Mouse (Mus musculus): ENCODE results near the gene Phf24. TPM values are rescaled to one million over a fixed set of nuclear protein-coding genes. Genes with fewer than 3 reads are reported as not detected.
A peak's percentile ranks its signal among the peaks of the same experiment; 100 is the strongest.
"Not testable (repeated sequence)": the region's sequence is repeated elsewhere in the genome, so short reads cannot be mapped to it uniquely, and the experiment has no call there.

Phf24 gene
- polyA plus RNA-seq, 2 experiments from 2014 or later = 0.14 TPM; not detected in 1

DNA sequence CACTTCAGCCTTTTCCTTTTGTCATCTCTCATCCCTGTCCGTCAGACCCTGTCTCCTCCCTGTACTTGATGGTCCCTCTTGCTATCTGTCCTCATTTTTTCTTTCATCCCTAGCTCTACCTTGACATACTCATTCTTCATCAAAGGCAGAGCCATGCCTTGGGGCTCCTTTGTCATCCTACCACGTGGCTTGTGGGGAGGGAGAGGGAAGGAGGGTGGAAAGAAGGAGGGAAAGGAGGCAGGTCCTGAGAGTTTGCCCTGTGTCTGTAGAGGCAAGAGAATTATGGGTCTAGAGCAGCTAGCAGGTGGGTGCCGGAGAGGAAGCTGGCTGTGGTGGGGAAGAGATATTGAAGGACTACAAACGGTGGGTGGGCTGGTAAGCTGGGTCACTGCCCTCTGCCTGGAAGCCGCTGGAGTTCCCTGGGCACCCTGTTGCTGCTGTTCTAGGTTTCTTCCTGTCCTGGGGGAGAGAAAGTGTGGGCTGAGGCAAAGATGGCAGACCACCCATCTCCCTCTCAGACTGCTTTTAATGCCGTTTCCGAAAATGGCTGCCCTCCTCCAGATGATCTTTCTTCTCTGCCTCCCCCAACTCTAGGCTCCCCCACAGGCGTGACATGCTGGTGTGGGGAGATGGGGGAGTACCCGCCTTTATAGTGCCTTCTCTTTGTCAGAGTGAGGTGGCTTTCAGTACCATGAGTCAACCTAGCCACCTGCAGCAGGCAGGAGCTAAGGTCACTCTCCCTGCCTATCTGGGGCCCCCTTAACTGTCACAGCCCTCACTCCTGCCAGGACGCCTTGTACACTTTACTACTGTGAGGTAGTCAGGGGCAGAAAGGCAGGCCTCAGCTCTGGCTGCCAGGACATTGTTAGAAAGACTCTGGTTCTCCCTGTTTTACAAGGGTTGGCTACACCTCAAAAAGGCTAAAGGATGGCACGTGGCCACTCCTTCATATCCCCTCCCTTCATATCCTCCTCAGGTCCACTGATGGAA lies 35.0 kb downstream of the Phf24 start:
- ATAC-seq = no peak

DNA sequence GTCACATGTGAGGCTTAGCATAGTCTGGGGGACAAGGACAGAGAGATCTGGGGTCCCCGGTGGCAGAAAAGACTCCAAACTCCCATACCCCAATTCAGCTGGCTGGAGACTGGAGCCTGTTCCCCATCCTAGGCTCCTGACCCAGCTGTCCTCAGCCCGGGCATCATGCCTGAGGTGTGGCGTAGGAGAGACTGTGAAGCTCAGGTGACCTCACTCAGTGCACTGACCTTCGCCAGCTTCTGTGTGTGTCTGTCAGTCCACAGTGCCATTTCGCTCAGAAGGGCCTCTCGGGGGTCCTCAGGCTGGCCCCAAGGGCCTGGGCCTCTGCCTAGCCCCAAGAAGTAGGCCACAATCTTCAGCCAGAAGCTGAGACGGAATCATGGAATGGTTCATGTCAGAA lies 36.1 kb downstream of the Phf24 start:
- ATAC-seq = no peak

DNA sequence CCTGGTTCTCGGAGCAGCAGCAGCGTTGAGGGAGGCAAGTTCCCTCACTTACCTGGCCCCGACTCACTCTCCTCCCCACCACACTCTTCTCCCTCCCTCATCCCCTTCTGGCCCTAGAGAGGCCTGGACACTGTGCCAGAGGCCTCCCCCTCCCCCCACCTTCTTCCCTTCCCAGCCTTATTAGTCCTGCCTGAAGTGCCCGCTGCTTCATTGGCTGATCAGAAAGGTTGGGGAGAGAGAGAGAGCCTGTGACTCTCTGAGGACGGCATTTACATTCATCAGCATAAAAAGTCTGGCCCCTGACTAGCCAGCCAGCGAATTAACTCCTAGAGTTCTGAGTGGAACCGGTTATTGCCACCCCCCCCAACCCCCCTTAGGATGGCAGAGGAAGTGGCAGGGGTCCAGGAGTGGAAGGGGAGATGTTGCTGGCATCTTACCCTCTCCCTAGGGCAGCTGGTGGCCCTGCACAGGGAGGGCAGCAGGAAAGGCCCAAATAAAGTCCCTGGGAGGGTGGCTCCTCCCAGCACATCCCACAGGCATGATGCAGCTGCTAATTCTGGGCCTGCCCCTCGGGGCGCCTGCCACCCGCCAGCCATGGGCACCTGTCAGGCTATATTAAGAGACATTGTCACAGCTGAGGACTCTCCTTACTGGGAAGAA lies 37.1 kb downstream of the Phf24 start:
- no peak for ATAC-seq

DNA sequence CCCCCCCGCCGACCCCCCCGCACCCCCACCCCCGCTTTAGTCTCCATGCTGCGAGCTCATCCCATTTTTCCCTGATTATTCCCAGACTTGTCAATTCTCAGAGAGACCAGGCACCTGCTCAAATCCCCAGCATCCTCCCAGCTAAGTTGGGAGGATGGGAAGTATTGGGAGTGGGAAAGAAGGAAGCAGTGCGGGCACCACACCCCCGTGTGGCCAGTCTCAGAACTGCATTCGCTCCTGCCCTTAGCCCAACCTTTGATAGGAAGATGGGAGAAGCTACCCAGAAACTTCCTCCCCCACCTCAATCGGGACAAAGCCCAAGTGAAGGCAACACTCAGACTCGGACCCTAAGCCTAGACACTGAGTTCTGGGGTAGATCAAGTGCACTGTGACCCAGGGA lies 37.8 kb downstream of the Phf24 start:
- ATAC-seq = no peak

DNA sequence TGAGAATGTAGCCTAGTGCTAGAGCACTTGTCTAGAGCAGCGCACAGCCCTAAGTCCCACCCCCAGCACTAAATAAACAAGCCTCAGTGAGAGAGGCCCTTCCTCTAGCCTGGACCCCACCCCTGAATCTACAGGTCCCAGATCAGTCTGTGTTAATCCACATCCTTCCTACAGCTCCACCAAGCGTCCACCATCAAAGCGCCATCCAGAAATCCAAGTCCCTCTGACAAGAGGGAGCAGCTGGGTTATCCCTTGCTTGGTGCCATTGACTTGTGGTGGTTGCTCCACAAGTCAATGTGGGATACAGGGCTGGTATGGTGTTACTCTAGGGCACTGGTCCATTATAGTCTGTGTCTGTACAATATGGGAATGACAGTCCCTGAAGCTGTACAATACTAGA lies 38.7 kb downstream of the Phf24 start:
- no peak for ATAC-seq

DNA sequence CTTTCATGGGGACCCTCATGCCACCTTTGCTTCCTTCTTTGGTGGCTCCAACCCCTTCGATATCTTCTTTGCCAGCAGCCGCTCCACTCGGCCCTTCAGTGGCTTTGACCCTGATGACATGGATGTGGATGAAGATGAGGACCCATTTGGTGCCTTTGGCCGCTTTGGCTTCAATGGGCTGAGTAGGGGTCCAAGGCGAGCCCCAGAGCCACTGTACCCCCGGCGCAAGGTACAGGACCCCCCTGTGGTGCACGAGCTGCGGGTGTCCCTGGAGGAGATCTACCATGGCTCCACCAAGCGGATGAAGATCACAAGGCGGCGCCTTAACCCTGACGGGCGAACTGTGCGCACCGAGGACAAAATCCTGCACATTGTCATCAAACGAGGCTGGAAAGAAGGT lies 40.1 kb downstream of the Phf24 start:
- no peak for ATAC-seq

DNA sequence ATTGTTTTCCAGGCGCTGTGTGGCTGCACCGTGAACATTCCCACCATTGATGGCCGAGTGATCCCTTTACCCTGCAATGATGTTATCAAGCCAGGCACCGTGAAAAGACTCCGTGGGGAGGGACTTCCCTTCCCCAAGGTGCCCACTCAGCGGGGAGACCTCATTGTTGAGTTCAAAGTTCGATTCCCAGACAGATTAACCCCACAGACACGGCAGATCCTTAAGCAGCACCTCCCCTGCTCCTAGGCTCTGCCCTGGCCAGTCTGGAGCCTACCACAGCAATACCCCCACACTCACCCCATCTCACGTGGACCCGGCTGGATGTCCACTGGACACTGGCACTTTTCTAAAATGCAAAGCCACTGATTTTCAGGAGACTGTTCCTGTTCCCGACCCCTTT lies 40.8 kb downstream of the Phf24 start:
- ATAC-seq = no peak

DNA sequence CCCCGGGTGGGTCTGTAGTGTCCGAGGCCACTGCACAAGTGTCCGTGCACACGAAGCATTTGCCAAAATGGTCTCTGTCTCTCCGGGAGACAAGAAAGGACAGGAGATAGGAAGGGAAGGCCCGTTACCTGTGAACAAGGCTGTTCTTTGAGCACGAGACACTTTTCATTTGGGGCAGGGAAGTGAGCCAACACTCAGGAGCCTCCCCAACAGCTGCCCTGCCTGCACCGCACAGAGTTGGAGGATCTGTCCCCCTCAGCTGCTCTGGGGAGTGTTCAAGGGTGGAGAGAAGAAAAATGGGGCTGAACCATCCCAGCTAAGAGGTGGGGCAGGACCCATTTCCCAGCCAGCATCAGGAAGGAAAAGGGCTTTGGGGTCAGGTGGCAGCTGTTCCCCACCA lies 41.5 kb downstream of the Phf24 start:
- no peak for ATAC-seq

DNA sequence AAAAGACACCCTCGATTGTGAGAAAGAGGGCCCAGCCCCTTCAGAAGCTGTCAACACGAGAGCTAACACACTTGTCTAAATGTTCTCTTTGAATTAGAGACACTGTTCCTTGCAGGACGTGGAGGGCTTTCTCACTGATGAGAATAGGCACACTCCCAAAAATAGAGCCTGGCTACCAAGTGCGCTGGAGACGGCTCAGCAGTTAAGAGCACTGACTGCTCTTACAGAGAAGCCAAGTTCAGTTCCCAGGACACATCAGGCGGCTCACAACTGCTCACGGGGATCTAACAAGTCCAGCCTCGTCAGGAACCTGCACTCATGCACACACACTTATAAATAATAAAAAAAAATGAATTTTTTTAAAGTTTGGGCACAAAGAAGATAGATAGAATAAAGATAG lies 42.5 kb downstream of the Phf24 start:
- ATAC-seq = no peak

DNA sequence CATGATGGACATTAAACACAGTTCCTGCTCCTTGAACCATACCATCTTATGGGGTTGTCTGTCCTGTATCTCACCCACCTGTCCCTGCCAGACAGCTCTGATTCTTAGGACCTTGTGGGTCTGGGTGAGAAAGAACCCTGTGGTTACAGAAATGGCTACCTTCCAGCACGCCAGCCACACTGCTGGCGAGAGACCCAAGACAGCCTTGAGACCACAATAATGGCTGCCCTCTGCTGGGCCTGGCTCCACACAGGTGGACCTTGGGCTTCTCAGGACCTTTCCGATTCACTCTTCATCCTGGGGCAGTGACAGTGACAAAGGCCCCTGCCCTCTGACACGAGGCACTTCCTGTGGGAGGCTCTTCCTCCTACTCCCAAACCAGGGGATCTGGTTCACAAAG lies 42.9 kb downstream of the Phf24 start:
- no peak for ATAC-seq

DNA sequence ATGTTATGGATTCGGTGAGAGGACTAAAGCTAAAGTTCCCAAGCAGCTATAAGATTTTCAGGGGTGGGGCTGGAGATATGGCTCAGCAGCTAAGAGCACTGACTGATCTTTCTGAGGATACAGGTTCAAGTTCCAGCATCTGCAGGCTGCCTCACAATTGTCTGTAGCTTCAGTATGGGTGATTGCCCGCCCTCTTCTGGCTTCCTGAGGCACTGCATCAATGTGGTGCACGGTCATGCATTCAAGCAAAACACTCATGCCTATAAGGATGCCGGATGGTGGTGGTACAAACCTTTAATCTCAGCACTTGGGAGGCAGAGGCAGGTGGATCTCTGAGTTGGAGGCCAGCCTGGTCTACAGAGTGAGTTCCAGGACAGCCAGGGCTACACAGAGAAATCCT lies 45.1 kb downstream of the Phf24 start:
- ATAC-seq = peak; percentile 73

DNA sequence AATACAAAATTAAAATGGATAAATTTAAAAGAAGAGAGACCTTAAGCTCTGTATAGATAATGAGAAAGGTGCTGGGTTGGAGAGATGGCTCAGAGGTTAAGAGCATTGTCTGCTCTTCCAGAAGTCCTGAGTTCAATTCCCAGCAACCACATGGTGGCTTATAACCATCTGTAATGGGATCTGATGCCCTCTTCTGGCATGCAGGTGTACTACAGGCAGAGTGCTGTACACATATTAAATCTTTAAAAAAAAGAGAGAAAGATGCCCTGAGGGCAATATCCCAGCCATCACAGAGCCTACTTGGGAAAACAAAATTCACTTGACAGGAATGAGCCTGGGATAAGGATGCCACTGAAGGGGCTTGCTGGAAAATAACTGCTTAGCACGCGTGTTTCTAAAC lies 47.0 kb downstream of the Phf24 start:
- no peak for ATAC-seq

DNA sequence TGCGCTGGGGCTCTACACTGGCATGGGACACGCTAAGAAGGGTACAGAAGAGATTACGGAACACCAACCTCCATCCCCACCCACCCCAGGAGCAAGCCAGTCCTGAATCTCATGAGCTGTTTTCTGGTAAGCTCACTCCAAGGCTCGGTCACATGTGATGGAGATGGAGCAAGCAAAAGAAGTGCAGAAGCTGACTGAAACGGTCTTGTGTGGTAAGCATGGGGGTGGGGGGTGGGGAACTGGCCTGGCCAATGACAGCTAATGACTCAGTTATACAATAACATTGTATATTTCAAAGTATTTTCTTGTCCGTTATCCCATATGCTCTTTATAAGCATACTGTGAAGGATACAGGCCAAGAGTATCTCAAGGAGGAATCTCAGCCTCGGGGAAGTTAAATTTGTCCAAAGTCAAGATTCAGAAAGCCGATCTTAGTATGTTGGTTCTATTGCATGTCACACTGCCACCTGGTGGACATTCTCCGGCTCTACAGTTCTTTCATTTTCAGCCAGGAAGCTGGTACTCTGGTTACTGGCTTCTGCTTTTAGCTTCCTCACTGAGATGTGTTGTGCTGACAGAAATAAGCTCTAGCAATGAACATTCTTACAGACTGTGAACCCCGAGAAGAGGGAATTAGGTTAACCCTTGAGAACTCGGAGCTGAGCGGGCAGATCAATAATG lies 48.7 kb downstream of the Phf24 start:
- ATAC-seq = peak; percentile 87

DNA sequence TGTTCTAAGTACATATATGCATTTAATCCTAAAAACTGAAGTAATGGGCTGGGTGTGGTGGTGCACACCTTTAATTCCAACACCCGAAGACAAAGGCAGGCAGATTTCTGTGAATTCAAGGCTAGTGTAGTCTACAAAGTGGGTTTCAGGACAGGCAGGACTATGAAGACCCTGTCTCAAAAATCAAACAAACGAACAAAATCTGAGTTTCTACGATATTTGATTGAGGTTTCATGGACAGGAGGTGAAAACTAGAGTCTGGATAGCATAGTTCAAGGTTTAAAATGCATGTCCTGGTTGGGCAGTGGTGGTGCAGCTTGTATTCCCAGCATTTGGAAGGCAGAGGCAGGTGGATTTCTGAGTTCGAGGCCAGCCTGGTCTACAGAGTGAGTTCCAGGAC lies 52.8 kb downstream of the Phf24 start, which contains the start of gene 1700022I11Rik:
TSS of gene 1700022I11Rik (plus strand) at position 301 of the 400 bp plus-strand sequence.
- no peak for ATAC-seq

DNA sequence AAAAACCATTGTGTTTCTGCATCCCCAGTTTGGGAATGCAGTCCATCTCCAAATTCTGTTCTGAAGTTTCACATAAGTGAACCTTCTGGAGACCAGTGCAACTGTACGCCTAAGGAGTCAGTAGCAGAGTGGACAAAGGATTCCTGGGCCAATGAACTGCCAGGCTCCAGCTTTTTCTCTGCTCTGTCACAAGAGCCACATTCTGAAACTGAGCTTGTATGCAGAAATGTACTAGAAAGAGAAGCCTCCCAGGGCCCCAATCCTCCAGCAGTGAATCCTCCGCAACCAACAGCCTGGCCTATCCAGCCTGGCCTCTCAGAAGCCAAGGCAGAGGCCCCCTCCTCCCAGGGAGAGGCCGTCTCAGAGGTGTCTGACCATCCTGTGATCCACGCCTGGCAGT lies 56.5 kb downstream of the Phf24 start:
- ATAC-seq = no peak

DNA sequence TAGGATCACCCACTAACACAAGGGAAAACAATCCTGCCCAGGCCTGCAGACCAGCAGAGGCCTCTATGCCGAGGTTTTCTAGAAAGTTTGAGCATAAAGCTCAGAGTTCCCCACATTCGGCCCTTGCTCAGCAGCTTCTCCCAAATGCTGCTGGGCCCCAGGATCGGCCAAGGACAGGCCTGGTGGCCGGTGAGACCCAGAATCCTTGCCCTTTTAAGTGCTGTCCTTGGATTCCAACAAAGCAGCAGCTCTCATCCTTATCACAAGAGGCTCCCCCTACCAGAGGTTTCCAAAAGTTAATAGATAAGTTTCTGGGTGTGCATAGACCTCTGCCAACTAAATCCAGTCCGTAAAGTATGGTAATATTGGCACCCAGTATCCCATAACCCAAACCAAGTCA lies 57.4 kb downstream of the Phf24 start:
- no peak for ATAC-seq

DNA sequence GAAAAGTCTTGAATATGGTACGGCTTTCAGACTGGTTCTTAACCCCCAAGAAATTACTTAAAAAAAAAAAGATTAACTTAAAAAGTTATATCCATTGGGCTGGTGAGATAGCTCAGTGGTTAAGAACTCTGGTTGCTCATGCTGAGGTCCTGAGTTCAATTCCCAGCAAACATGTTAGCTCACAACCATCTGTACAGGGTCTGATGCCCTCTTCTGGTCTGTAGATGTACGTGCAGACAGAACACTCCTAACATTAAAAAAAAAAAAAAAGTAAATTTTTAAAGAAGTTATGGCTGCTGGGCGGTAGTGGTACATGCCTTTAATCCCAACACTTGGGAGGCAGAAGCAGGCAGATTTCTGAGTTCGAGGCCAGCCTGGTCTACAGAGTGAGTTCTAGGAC lies 61.6 kb downstream of the Phf24 start:
- ATAC-seq = peak; percentile 46

DNA sequence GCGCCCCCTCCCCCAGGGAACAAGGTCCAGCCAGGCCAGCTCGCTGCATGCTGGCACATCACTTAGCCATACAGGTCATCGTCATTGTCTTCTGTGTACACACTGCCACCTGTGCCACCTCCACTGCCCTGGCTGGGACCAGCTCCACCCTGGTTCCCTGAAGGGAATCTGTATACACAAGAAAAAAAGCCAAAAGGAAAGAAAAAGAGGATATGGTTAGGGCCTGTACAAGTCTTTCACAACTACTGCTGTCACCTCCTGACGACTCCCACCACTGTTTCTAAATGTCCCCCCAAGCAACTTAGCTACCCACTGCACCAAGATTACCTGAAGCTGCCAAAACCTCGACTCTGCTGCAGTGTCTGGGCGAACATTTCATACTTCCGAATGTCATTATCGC lies 64.0 kb downstream of the Phf24 start:
- ATAC-seq = not testable (repeated sequence)

DNA sequence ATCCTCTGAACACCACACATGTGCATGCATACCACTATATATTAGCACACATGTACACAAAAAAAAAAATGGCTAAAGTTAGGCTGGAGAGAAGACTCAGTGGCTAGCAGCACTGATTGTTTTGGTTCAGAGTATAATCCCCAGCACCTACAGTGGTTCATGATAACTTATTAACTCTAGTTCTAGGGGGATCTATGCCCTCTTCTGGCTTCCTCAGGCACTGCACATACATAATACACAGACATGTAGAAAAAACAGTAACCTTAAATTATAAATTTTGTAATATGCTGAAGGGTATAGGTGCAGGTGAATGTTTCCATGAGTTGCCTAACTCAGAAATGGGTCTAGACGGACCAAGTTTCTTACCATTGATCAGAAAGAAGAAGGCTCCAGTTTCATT lies 71.8 kb downstream of the Phf24 start:
- ATAC-seq = no peak
